Comparison of ENCODE assay signal across 8 mouse cellular contexts in genomic region chr19:25673224-25674055, GRCm38 (mm10). TPM values are rescaled to one million over a fixed set of nuclear protein-coding genes. Genes with fewer than 3 reads are reported as not detected.
DNase-seq lines count a peak whose midpoint lies in the region; ATAC-seq lines count a peak whose summit lies in the region.

No protein-coding gene starts in this region.

- no peaks in the 10 kb centered on the region for H3K9me3 ChIP-seq in forebrain, embryonic 12.5 days
- no peaks in the 10 kb centered on the region for H3K9me3 ChIP-seq in hindbrain, embryonic 14.5 days (ENCODE audit: control insufficient read depth, low read length)
- H3K9me3 ChIP-seq in liver, embryonic 11.5 days (ENCODE audit: control insufficient read depth, low read length) = no peaks in the 10 kb centered on the region

- peak overlapping the region; percentile 29; the same call in 1 of the 2 replicates for H3K9ac ChIP-seq in forebrain, embryonic 12.5 days
- H3K9ac ChIP-seq in hindbrain, embryonic 14.5 days = no peak overlapping the region; the same call in 1 of the 2 replicates
- H3K9ac ChIP-seq in liver, embryonic 11.5 days (ENCODE audit: low read depth, low read length) = no peak overlapping the region

- DNase-seq in heart, adult 18-20 months = peak; percentile 7 to 26
- DNase-seq in heart, adult 8-10 months (ENCODE audit: low spot score) = no peak
- peak; percentile 17 for DNase-seq in Muller cell, postnatal 12 days (ENCODE audit: inconsistent ontology term)
- DNase-seq in hindbrain, embryonic 14.5 days (ENCODE audit: low spot score) = peak; percentile 29
- no peak for DNase-seq in liver, embryonic 11.5 days (ENCODE audit: low spot score)
- peak; percentile 34 for DNase-seq in right cerebral cortex, postnatal 4 days

- H3K4me3 ChIP-seq in forebrain, embryonic 12.5 days (replicated peaks) = peak overlapping the region; percentile 43
- peak overlapping the region; percentile 30 for H3K4me3 ChIP-seq in hindbrain, embryonic 14.5 days (replicated peaks; ENCODE audit: low read length)
- peak overlapping the region; percentile 45 for H3K4me3 ChIP-seq in liver, embryonic 11.5 days (ENCODE audit: low read depth, low read length)

- WGBS in forebrain, embryonic 12.5 days = under 1% methylated on average over 64 of the region's 66 CpGs
- WGBS in hindbrain, embryonic 14.5 days = under 1% methylated on average over 61 of the region's 66 CpGs
- 2% methylated on average over 57 of the region's 66 CpGs for WGBS in liver, embryonic 11.5 days

- H3K36me3 ChIP-seq in forebrain, embryonic 12.5 days (replicated peaks) = no peaks in the 10 kb centered on the region
- no peaks in the 10 kb centered on the region for H3K36me3 ChIP-seq in hindbrain, embryonic 14.5 days (replicated peaks; ENCODE audit: control insufficient read depth, insufficient read depth)
- no peaks in the 10 kb centered on the region for H3K36me3 ChIP-seq in liver, embryonic 11.5 days (ENCODE audit: control insufficient read depth, insufficient read depth, low read length)

- peak overlapping the region; percentile 84 for H3K4me2 ChIP-seq in forebrain, embryonic 12.5 days
- peak overlapping the region; percentile 48 for H3K4me2 ChIP-seq in hindbrain, embryonic 14.5 days (replicated peaks)
- H3K4me2 ChIP-seq in liver, embryonic 11.5 days = peak overlapping the region; percentile 84

- H3K27ac ChIP-seq in forebrain, embryonic 12.5 days = no peak overlapping the region
- no peak overlapping the region for H3K27ac ChIP-seq in hindbrain, embryonic 14.5 days
- H3K27ac ChIP-seq in liver, embryonic 11.5 days (ENCODE audit: low read depth, low read length) = no peak overlapping the region

- peaks cover 27% of the 10 kb centered on the region for H3K4me1 ChIP-seq in forebrain, embryonic 12.5 days
- H3K4me1 ChIP-seq in hindbrain, embryonic 14.5 days (replicated peaks; ENCODE audit: control insufficient read depth, insufficient read depth, low read length) = peaks cover 12% of the 10 kb centered on the region
- H3K4me1 ChIP-seq in liver, embryonic 11.5 days (replicated peaks; ENCODE audit: control insufficient read depth, insufficient read depth, low read length) = peaks cover 9% of the 10 kb centered on the region

- peaks cover 95% of the 10 kb centered on the region for H3K27me3 ChIP-seq in forebrain, embryonic 12.5 days
- H3K27me3 ChIP-seq in hindbrain, embryonic 14.5 days (ENCODE audit: control insufficient read depth, insufficient read depth, low read length) = peaks cover 97% of the 10 kb centered on the region
- peaks cover 97% of the 10 kb centered on the region for H3K27me3 ChIP-seq in liver, embryonic 11.5 days (replicated peaks; ENCODE audit: control insufficient read depth, insufficient read depth, low read length)

- ATAC-seq in forebrain, embryonic 12.5 days (ENCODE audit: low FRiP score) = no peak
- ATAC-seq in hindbrain, embryonic 14.5 days (ENCODE audit: low FRiP score) = no peak
- no peak for ATAC-seq in liver, embryonic 11.5 days (replicated peaks; ENCODE audit: low FRiP score)
- ATAC-seq in inflammation-experienced regulatory T-cells, adult 6 months = no peak

RNA-seq across cellular contexts. Expression of gene Dmrt2, which starts 1.2 kb away (rescaled TPM):
- under 1 TPM; 0.17 to 0.44 TPM for total RNA-seq in heart, adult 18-20 months (2021)
- under 1 TPM in 3 of 4 experiments, not detected in 1; 0.22 to 0.55 (median 0.31) TPM for total RNA-seq in heart, adult 8-10 months (2022)
- polyA plus RNA-seq in forebrain, embryonic 12.5 days (2016; fragmentation: Nextera tagmentation; extraction: Ambion mirVana) = 0.46 and 0.78 TPM in 2 replicates
- polyA plus RNA-seq in hindbrain, embryonic 14.5 days (2014; fragmentation: Nextera tagmentation; extraction: Ambion mirVana) = not detected in 2 replicates
- 0.73 and 1.2 TPM in 2 replicates for polyA plus RNA-seq in liver, embryonic 11.5 days (2014; fragmentation: Nextera tagmentation; extraction: Ambion mirVana)
- not detected for polyA plus RNA-seq in inflammation-experienced regulatory T-cells, adult 6 months (2017; shearing (Covaris generic))

Comparison
In these comparisons a context has a peak if more than half of its experiments do, and no peak if none do; other contexts are left out.
1. DNase-seq: peak in heart, adult 18-20 months (2 of 2), Muller cell, postnatal 12 days (single experiment), hindbrain, embryonic 14.5 days (single experiment) and right cerebral cortex, postnatal 4 days (single experiment); none in heart, adult 8-10 months (single experiment) and liver, embryonic 11.5 days (single experiment).
2. Peak in every context shown above with its lines, with median percentiles within 50 percentile points of each other: H3K4me2 ChIP-seq and H3K4me3 ChIP-seq.